Mouse (Mus musculus) cerebellum, postnatal 14 days (tissue): ENCODE data around the gene Tapbpl.
A peak's percentile ranks its signal among the peaks of the same experiment; 100 is the strongest.

Source experiments
- DNase-seq, 2 experiments: peaks; one replicate each; pipeline ENCODE4 v3.0.0; 2021; ENCODE audit warnings: mixed read lengths in 2 of 2

Gene Tapbpl

GRCm38 (mm10) chr6:125195541-125196075 lies 36.1 kb downstream of the Tapbpl start:
- DNase-seq: no peak

- DNase-seq: no peak
Observed at GRCm38 (mm10) chr6:125193390-125193789, 38.3 kb downstream of the Tapbpl start.

- no peak for DNase-seq
Observed at GRCm38 (mm10) chr6:125192841-125193240, 38.8 kb downstream of the Tapbpl start.

GRCm38 (mm10) chr6:125192016-125192714 lies 39.5 kb downstream of the Tapbpl start:
- peak; percentile 96 to 97 for DNase-seq

GRCm38 (mm10) chr6:125191332-125192015 lies 40.2 kb downstream of the Tapbpl start, which contains the start of the genes Ncapd2 and Mrpl51:
Gene Ncapd2, minus strand, starts transcription at chr6:125191701.
Gene Mrpl51, plus strand, starts transcription at chr6:125191801.
- DNase-seq: peak; percentile 99

- no peak for DNase-seq
Observed at GRCm38 (mm10) chr6:125190816-125191215, 40.8 kb downstream of the Tapbpl start.

GRCm38 (mm10) chr6:125186203-125186602 lies 45.5 kb downstream of the Tapbpl start:
- no peak for DNase-seq

- DNase-seq: no peak
Observed at GRCm38 (mm10) chr6:125182133-125182532, 49.5 kb downstream of the Tapbpl start.

- DNase-seq: no peak
Observed at GRCm38 (mm10) chr6:125179601-125180000, 52.1 kb downstream of the Tapbpl start.

- DNase-seq: no peak
Observed at GRCm38 (mm10) chr6:125175469-125175868, 56.2 kb downstream of the Tapbpl start.
